Mouse (Mus musculus) myocyte (in vitro differentiated cells): ENCODE data around the gene Parp12.

Experiments
- CEBPB ChIP-seq: IDR thresholded peaks from 2 replicates; pipeline ENCODE4 v1.6.1; 2011; ENCODE audit warnings: mild to moderate bottlenecking, moderate library complexity; ENCODE audit not compliant: poor library complexity, insufficient read depth, severe bottlenecking
- E2F4 ChIP-seq: IDR thresholded peaks from one replicate; pipeline ENCODE4 v1.6.1; 2011; ENCODE audit warnings: mild to moderate bottlenecking, control low read depth, moderate library complexity; ENCODE audit not compliant: insufficient read depth
- MAX ChIP-seq: IDR thresholded peaks from one replicate; pipeline ENCODE4 v1.6.1; 2011; ENCODE audit warnings: low read depth, mild to moderate bottlenecking, control low read depth
- MYOD1 ChIP-seq, 3 experiments: IDR thresholded peaks; one replicate each; pipeline ENCODE4 v1.6.1; 2011; ENCODE audit warnings: control low read depth in 2 of 3, low read depth in 2 of 3, mild to moderate bottlenecking in 2 of 3, moderate library complexity in 1 of 3; ENCODE audit not compliant: insufficient read length in 2 of 3, control insufficient read depth in 1 of 3
- MYOG ChIP-seq, 3 experiments: IDR thresholded peaks; one replicate each; pipeline ENCODE4 v1.6.1; 2011; ENCODE audit warnings: control low read depth in 2 of 3, low read depth in 2 of 3, mild to moderate bottlenecking in 2 of 3; ENCODE audit not compliant: insufficient read length in 2 of 3, control insufficient read depth in 1 of 3, insufficient read depth in 1 of 3
- POLR2A ChIP-seq: IDR thresholded peaks from one replicate; pipeline ENCODE4 v1.6.1; 2011; ENCODE audit warnings: low read depth, mild to moderate bottlenecking, control low read depth, moderate library complexity; ENCODE audit not compliant: insufficient read length
- POLR2AphosphoS2 ChIP-seq: IDR thresholded peaks from one replicate; pipeline ENCODE4 v1.6.1; 2011; ENCODE audit warnings: low read depth, control low read depth; ENCODE audit not compliant: insufficient read length
- REST ChIP-seq: IDR thresholded peaks from one replicate; pipeline ENCODE4 v1.6.1; 2011; ENCODE audit warnings: mild to moderate bottlenecking, control low read depth, moderate library complexity; ENCODE audit not compliant: insufficient read depth, insufficient read length
- SRF ChIP-seq: IDR thresholded peaks from one replicate; pipeline ENCODE4 v1.6.1; 2011; ENCODE audit warnings: low read depth; ENCODE audit not compliant: control insufficient read depth, insufficient read length
- TCF12 ChIP-seq: IDR thresholded peaks from one replicate; pipeline ENCODE4 v1.6.1; 2011; ENCODE audit warnings: mild to moderate bottlenecking, control low read depth; ENCODE audit not compliant: poor library complexity, insufficient read depth, severe bottlenecking
- TCF3 ChIP-seq: IDR thresholded peaks from one replicate; pipeline ENCODE4 v1.6.1; 2011; ENCODE audit warnings: low read depth, control low read depth; ENCODE audit not compliant: insufficient read length
- USF1 ChIP-seq: IDR thresholded peaks from one replicate; pipeline ENCODE4 v1.6.1; 2011; ENCODE audit warnings: low read depth, mild to moderate bottlenecking, control low read depth, moderate library complexity

DNA sequence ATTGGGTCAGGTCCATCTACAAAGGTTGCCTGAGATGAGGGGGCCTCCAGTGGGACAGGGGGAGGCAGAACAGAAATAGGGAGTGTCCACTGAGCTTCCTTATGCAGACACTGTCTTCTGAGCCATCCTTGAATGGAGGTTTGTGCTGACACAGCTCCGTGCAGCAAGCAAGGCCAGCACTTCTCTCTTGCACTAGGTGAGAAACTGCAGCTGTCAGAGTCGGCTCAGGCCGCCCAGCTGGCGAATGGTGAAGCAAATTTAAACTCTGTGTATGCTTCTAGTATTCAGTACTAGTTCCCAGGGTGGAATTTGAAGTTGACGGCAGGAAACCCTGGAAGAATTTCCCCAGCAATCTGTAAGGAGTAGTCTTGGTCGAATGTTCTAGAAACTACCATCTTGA, 67.3 kb downstream of the Parp12 start:
- TF ChIP-seq POLR2A (no peak), MYOG (IDR thresholded peaks at IDR 0.05; ENCODE audit: control insufficient read depth in 1 of 3, insufficient read depth in 1 of 3, insufficient read length in 2 of 3, low read depth in 2 of 3) (no peak), MYOD1 (IDR thresholded peaks at IDR 0.05; ENCODE audit: control insufficient read depth in 1 of 3, insufficient read length in 2 of 3, low read depth in 2 of 3) (no peak), MAX (no peak), POLR2AphosphoS2 (no peak), CEBPB (no peak), TCF12 (no peak), USF1 (no peak), TCF3 (no peak), SRF (no peak), E2F4 (no peak), REST (no peak)
